Mouse (Mus musculus): ENCODE data around the gene Med10.

DNA sequence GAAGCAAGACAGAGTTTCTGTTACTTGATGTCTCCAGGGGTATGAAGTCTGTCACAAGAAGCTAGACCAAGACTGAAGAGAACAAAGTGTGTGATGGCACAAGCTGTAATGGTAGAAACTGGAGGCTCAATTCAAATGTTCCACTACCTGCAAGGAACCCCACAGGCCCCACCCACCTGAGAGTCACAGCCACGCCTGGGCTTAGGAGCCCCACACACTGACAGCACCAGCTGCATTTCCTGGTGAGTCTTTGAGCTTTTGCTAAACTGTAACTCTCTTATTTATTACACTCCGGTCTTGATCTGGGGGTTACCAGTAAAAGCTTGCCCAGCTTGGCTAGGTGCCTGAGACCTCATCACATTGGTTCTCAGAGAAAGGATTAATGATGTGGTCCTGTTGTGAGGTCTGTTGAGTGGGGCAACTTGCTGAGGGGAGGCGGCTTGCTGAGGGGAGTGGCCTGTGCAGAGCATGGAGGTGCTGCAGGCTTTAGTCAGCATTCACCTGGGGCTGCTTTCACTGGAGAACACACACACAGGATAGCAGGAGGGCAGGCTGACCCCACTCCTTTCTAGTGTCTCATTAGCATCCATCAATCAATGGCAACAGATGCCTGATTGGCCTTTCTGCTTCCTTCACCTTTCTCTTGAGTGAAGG lies 19.1 kb downstream of the Med10 start:
- TF ChIP-seq CTCF (IDR thresholded peaks at IDR 0.05; ENCODE audit: control insufficient read depth, insufficient read depth, insufficient replicate concordance, low read depth, low read length), result no peak
- no peak for TF ChIP-seq POLR2A (IDR thresholded peaks at IDR 0.05; ENCODE audit: control insufficient read depth, low read depth, low read length)

Data from testis, adult 2 months (tissue).